Mouse (Mus musculus): ENCODE results near the gene 6030452D12Rik. TPM values are rescaled to one million over a fixed set of nuclear protein-coding genes. Genes with fewer than 3 reads are reported as not detected.
A peak's percentile ranks its signal among the peaks of the same experiment; 100 is the strongest.

Gene 6030452D12Rik
- polyA plus RNA-seq, 1 experiment from 2014 or later, result not detected

DNA sequence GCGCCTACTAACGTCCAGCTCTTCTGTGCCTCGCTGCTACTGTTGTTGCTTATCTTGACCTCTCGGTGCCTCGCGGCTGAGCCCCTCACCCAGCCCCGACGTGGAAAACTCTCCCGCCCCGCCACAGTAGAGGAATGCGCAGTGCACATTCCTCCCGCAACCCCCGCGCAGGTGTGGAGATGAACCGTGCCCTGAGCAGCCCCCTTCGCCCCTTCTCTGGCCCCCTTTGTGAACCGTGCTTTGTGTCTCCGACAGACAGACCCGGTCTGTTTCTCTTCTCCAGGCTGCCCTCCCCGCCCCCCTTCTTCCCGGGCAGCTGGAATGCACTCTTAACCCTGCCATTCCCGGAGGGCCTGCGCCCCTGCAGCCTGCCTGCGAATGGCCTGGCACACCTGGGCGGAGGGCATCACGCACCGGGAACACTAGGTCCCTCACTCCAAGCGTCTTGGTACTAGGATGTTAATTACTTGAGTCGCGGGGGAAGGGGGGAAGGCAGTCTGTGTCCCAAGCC lies 11.3 kb downstream of the 6030452D12Rik start:
- Histone ChIP-seq H3K4me3 (ENCODE audit: low read depth, low read length) (peak overlapping the region; percentile 53), H3K27ac (ENCODE audit: low read length) (peak overlapping the region; percentile 84), H3K9me3 (ENCODE audit: control insufficient read depth, low read depth, low read length) (no peaks in the 10 kb centered on the region), H3K4me2 (replicated peaks; ENCODE audit: low read depth, low read length) (peak overlapping the region; percentile 79), H3K4me1 (ENCODE audit: control insufficient read depth, insufficient read depth, low read length) (peaks cover 26% of the 10 kb centered on the region), H3K27me3 (ENCODE audit: control insufficient read depth, insufficient read depth, low read length) (no peaks in the 10 kb centered on the region), H3K36me3 (ENCODE audit: control insufficient read depth, insufficient read depth, low read length) (no peaks in the 10 kb centered on the region), H3K9ac (replicated peaks; ENCODE audit: low read depth, low read length) (peak overlapping the region; percentile 53)
- under 1% methylated on average over 30 of the region's 30 CpGs for WGBS
- peak; percentile 29; the same call in 1 of the 2 replicates for ATAC-seq (ENCODE audit: insufficient number of reproducible peaks, insufficient read depth, low FRiP score, low read depth)

DNA sequence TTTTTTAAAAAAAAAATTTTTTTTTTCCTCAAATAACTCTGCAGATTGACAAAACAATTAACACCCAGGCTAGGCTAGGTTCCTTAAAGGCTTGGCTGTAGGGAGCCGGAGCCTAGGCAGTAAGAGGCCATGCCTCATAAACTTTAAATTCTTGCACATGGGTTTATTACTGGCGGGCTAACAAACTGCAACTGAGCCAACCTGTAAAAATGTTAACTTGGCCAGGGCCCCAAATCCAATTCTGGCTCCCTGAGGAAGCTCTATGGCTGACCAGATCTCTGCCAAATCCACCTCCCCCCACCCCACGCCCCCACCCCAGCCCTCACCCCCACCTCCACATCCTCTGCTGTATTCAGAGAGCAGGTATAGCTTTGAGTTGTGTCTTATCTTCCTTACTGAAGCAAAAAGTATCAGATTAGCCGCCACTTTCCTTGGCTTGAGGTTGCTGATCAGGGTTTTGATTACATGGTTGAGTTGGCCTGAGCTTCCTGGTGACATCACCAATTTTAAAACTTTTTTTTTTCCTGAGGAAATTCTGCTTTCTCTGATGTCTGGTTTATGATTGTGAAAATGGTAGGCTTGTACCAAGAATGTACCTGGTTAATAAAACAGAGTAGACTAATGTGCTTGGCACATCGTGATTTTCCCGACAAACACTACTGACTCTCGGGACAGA lies 12.3 kb downstream of the 6030452D12Rik start:
- H3K4me1 ChIP-seq (ENCODE audit: control insufficient read depth, insufficient read depth, low read length), result peaks cover 22% of the 10 kb centered on the region
- H3K4me2 ChIP-seq (replicated peaks; ENCODE audit: low read depth, low read length), result peak overlapping the region; percentile 79
- H3K9me3 ChIP-seq (ENCODE audit: control insufficient read depth, low read depth, low read length), result no peaks in the 10 kb centered on the region
- H3K27me3 ChIP-seq (ENCODE audit: control insufficient read depth, insufficient read depth, low read length), result no peaks in the 10 kb centered on the region
- peak overlapping the region; percentile 53 for H3K4me3 ChIP-seq (ENCODE audit: low read depth, low read length)
- H3K36me3 ChIP-seq (ENCODE audit: control insufficient read depth, insufficient read depth, low read length), result no peaks in the 10 kb centered on the region
- peak overlapping the region; percentile 84; the same call in 1 of the 2 replicates for H3K27ac ChIP-seq (ENCODE audit: low read length)
- H3K9ac ChIP-seq (replicated peaks; ENCODE audit: low read depth, low read length), result peak overlapping the region; percentile 53; the same call in 1 of the 2 replicates
- ATAC-seq (ENCODE audit: insufficient number of reproducible peaks, insufficient read depth, low FRiP score, low read depth), result no peak
- whole genome bisulfite sequencing, result 35% methylated on average over 7 of the region's 7 CpGs

DNA sequence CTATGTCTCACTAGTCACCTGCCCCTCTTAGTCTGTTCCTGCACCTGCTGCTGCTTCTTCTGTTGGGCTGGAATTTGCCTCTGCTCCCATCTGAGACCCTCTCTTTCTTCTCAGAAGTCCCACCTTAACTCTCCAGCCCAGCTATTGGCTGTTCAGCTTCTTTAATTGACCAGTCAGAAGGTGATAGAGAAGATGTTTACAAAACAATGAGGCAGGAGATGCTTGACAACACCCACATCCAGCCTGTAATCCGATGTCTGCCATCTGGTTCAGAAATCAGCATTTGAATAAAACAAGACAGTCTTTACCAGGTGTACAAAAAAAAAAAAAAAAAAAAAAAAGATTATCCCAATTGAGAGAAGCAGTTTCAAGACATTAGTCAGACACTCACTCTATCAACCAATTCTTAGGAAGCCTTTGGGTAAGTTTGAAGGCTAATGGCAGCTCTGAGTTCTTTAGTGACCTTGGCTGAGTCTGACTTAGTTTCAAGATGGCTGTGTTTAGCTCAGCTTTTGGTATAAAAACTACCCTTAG lies 15.7 kb downstream of the 6030452D12Rik start:
- ATAC-seq (ENCODE audit: insufficient number of reproducible peaks, insufficient read depth, low FRiP score, low read depth), result no peak
- Histone ChIP-seq H3K4me2 (replicated peaks; ENCODE audit: low read depth, low read length) (no peak overlapping the region), H3K27me3 (ENCODE audit: control insufficient read depth, insufficient read depth, low read length) (no peaks in the 10 kb centered on the region), H3K36me3 (ENCODE audit: control insufficient read depth, insufficient read depth, low read length) (no peaks in the 10 kb centered on the region; the same call in 1 of the 2 replicates), H3K27ac (ENCODE audit: low read length) (no peak overlapping the region), H3K9ac (replicated peaks; ENCODE audit: low read depth, low read length) (no peak overlapping the region), H3K4me1 (ENCODE audit: control insufficient read depth, insufficient read depth, low read length) (peaks cover 34% of the 10 kb centered on the region), H3K9me3 (ENCODE audit: control insufficient read depth, low read depth, low read length) (no peaks in the 10 kb centered on the region), H3K4me3 (ENCODE audit: low read depth, low read length) (no peak overlapping the region)
- WGBS, result 29% methylated on average over 1 of the region's 1 CpGs

DNA sequence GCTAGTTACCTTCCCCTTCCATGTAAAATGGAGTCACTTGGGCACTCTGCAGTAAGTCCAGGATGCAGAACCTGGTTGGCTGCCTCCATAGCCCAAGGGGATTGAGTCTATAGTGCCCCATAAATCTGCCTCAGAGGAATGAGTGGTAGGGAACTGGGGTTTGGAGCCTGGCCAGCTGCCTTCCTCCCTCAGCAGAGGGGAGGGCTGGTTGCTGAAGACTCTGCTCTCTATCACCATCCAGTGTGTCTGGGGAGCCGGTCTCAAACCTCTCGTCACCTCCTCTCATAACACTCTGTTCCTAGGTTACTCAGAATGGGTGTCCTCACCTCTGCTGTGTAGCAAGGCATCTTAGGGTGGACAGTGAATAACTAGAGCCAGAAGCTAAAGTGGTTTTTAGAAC lies 16.3 kb downstream of the 6030452D12Rik start:
- H3K9me3 ChIP-seq (ENCODE audit: control insufficient read depth, low read depth, low read length), result no peaks in the 10 kb centered on the region
- H3K36me3 ChIP-seq (ENCODE audit: control insufficient read depth, insufficient read depth, low read length), result no peaks in the 10 kb centered on the region; the same call in 1 of the 2 replicates
- peaks cover 34% of the 10 kb centered on the region for H3K4me1 ChIP-seq (ENCODE audit: control insufficient read depth, insufficient read depth, low read length)
- ATAC-seq (ENCODE audit: insufficient number of reproducible peaks, insufficient read depth, low FRiP score, low read depth), result no peak
- H3K27me3 ChIP-seq (ENCODE audit: control insufficient read depth, insufficient read depth, low read length), result no peaks in the 10 kb centered on the region
- WGBS, result 43% methylated on average over 2 of the region's 2 CpGs
- no peak overlapping the region for H3K9ac ChIP-seq (replicated peaks; ENCODE audit: low read depth, low read length)
- H3K4me3 ChIP-seq (ENCODE audit: low read depth, low read length), result no peak overlapping the region
- H3K27ac ChIP-seq (ENCODE audit: low read length), result no peak overlapping the region
- H3K4me2 ChIP-seq (replicated peaks; ENCODE audit: low read depth, low read length), result no peak overlapping the region

DNA sequence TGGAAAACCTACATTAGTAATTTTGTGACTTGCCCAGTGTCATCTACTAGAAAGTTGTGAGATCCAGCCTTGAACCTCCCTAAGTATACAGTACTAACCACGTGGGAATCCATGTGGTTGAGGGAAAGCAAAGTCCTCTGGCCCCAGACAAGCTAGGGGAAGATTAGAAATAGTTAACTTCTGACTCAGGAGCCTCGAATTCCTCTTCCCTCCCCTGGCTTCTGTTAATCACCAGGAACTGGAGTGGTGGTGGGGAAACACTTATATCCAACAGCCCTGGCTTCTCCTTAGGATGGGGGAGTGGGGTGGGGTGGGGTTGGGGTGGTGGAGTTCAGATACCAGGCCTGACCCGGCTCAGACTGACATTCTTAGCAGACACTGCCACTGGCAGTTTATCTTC lies 18.4 kb downstream of the 6030452D12Rik start:
- Histone ChIP-seq H3K9me3 (ENCODE audit: control insufficient read depth, low read depth, low read length) (no peaks in the 10 kb centered on the region), H3K36me3 (ENCODE audit: control insufficient read depth, insufficient read depth, low read length) (no peaks in the 10 kb centered on the region; the same call in 1 of the 2 replicates), H3K27ac (ENCODE audit: low read length) (no peak overlapping the region; the same call in 1 of the 2 replicates), H3K9ac (replicated peaks; ENCODE audit: low read depth, low read length) (no peak overlapping the region), H3K27me3 (ENCODE audit: control insufficient read depth, insufficient read depth, low read length) (no peaks in the 10 kb centered on the region), H3K4me2 (replicated peaks; ENCODE audit: low read depth, low read length) (no peak overlapping the region), H3K4me1 (ENCODE audit: control insufficient read depth, insufficient read depth, low read length) (peaks cover 36% of the 10 kb centered on the region), H3K4me3 (ENCODE audit: low read depth, low read length) (no peak overlapping the region)
- no peak for ATAC-seq (ENCODE audit: insufficient number of reproducible peaks, insufficient read depth, low FRiP score, low read depth)
- 7% methylated on average over 3 of the region's 3 CpGs for WGBS

DNA sequence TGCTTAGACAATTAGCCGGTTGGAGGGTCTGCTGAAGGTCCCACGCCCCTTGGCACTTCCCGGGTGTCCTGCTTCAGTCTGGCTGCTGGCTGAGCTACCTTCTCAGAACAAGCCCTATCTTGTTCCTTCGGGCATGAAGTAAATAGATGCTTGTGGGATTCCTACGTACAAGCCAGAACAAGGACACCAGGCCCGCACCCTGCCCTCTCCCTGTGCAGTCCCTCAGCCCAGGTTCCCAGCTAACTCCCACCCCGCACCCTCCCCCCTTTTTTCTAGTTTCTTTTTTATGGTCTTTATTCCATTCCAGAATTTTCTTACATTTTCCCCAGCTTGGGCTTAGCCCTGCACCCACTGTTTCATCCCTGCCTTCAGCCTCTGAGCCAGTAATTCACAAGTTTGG lies 20.3 kb downstream of the 6030452D12Rik start:
- no peak overlapping the region for H3K9ac ChIP-seq (replicated peaks; ENCODE audit: low read depth, low read length)
- no peaks in the 10 kb centered on the region for H3K27me3 ChIP-seq (ENCODE audit: control insufficient read depth, insufficient read depth, low read length)
- H3K4me3 ChIP-seq (ENCODE audit: low read depth, low read length), result no peak overlapping the region
- H3K36me3 ChIP-seq (ENCODE audit: control insufficient read depth, insufficient read depth, low read length), result no peaks in the 10 kb centered on the region; the same call in 1 of the 2 replicates
- WGBS, result 61% methylated on average over 7 of the region's 7 CpGs
- peaks cover 36% of the 10 kb centered on the region for H3K4me1 ChIP-seq (ENCODE audit: control insufficient read depth, insufficient read depth, low read length)
- H3K9me3 ChIP-seq (ENCODE audit: control insufficient read depth, low read depth, low read length), result no peaks in the 10 kb centered on the region
- ATAC-seq (ENCODE audit: insufficient number of reproducible peaks, insufficient read depth, low FRiP score, low read depth), result peak; percentile 53; the same call in 1 of the 2 replicates
- peak overlapping the region; percentile 81; the same call in 1 of the 2 replicates for H3K27ac ChIP-seq (ENCODE audit: low read length)
- H3K4me2 ChIP-seq (replicated peaks; ENCODE audit: low read depth, low read length), result no peak overlapping the region

DNA sequence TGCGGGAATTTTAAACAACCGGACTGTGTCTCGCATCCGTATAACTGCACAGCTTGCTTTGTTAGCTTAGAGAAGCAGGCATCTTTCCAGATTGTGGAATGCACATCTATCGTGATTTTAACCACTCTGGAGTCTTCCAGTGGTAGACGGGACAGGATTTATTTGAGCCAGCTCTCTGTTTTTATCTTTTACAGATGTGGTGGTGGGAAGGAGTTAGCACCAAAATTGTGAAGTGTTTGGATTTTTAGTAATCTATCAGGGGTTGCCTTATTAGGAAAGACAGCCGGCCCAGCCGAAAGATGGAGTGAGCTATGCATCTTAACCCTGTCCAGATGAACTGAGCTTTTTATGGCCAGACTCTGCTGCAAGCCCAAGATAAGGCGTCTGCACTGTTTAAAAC lies 21.5 kb downstream of the 6030452D12Rik start:
- 21% methylated on average over 9 of the region's 9 CpGs for WGBS
- ATAC-seq (ENCODE audit: insufficient number of reproducible peaks, insufficient read depth, low FRiP score, low read depth), result peak; percentile 65; the same call in 1 of the 2 replicates

DNA sequence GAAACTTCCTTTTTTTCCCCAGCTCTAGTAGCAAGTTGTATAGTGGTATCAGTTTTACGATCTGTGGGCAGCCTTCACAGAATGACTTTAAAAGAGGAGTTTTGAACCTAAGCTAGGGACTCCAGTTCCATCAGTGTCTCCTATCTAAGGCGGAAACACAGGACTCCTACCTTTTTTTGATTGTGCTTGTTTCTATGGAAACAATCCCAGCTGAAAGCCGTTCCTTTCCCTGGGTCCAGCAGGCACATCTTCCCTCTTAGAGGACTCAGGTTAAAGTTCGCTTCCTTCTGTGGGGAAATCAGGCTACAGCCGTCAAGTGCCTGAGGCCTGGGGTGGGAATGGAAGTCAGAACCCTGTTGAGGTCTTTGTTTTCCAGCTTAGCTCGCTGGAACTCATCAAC lies 26.4 kb downstream of the 6030452D12Rik start:
- WGBS, result 65% methylated on average over 6 of the region's 6 CpGs
- ATAC-seq (ENCODE audit: insufficient number of reproducible peaks, insufficient read depth, low FRiP score, low read depth), result no peak
- peaks cover 3% of the 10 kb centered on the region; the same call in 1 of the 2 replicates for H3K4me1 ChIP-seq (ENCODE audit: control insufficient read depth, insufficient read depth, low read length)
- H3K36me3 ChIP-seq (ENCODE audit: control insufficient read depth, insufficient read depth, low read length), result no peaks in the 10 kb centered on the region; the same call in 1 of the 2 replicates
- no peak overlapping the region for H3K9ac ChIP-seq (replicated peaks; ENCODE audit: low read depth, low read length)
- no peak overlapping the region for H3K4me3 ChIP-seq (ENCODE audit: low read depth, low read length)
- no peak overlapping the region for H3K27ac ChIP-seq (ENCODE audit: low read length)
- no peaks in the 10 kb centered on the region; the same call in 1 of the 2 replicates for H3K9me3 ChIP-seq (ENCODE audit: control insufficient read depth, low read depth, low read length)
- H3K27me3 ChIP-seq (ENCODE audit: control insufficient read depth, insufficient read depth, low read length), result no peaks in the 10 kb centered on the region
- no peak overlapping the region for H3K4me2 ChIP-seq (replicated peaks; ENCODE audit: low read depth, low read length)

More for the DNA sequence above, 21.5 kb downstream of the 6030452D12Rik start:
- H3K27ac ChIP-seq (ENCODE audit: low read length), result peak overlapping the region; percentile 81
- H3K4me3 ChIP-seq (ENCODE audit: low read depth, low read length), result no peak overlapping the region
- no peak overlapping the region for H3K4me2 ChIP-seq (replicated peaks; ENCODE audit: low read depth, low read length)
- H3K9me3 ChIP-seq (ENCODE audit: control insufficient read depth, low read depth, low read length), result no peaks in the 10 kb centered on the region
- H3K9ac ChIP-seq (replicated peaks; ENCODE audit: low read depth, low read length), result no peak overlapping the region
- H3K27me3 ChIP-seq (ENCODE audit: control insufficient read depth, insufficient read depth, low read length), result no peaks in the 10 kb centered on the region
- H3K36me3 ChIP-seq (ENCODE audit: control insufficient read depth, insufficient read depth, low read length), result no peaks in the 10 kb centered on the region; the same call in 1 of the 2 replicates
- H3K4me1 ChIP-seq (ENCODE audit: control insufficient read depth, insufficient read depth, low read length), result peaks cover 30% of the 10 kb centered on the region

Measured in stomach, embryonic 14.5 days (tissue).